Mouse (Mus musculus) E14TG2a.4 (cell line): ENCODE measurements around the gene Gm42878.

Experiments used
- H3K27me3 ChIP-seq: 2 replicates; pipeline ENCODE4 v1.6.1; 2014; ENCODE audit warnings: low read length, control low read depth; ENCODE audit not compliant: insufficient read depth
- H3K36me3 ChIP-seq: 2 replicates; pipeline ENCODE4 v1.6.1; 2014; ENCODE audit warnings: low read length, control low read depth; ENCODE audit not compliant: insufficient read depth
- H3K4me1 ChIP-seq: replicated peaks from 2 replicates; pipeline ENCODE4 v1.6.1; 2014; ENCODE audit warnings: low read depth, low read length, control low read depth
- H3K4me3 ChIP-seq: replicated peaks from 2 replicates; pipeline ENCODE4 v1.5.1; 2014; ENCODE audit warnings: mild to moderate bottlenecking, low read length
- H3K9me3 ChIP-seq: 2 replicates; pipeline ENCODE4 v1.6.1; 2014; ENCODE audit warnings: low read length, control low read depth
- CTCF ChIP-seq: conservative IDR thresholded peaks from 2 replicates; pipeline ENCODE4 v1.5.1; 2014; ENCODE audit warnings: low read length
- NANOG ChIP-seq: IDR thresholded peaks from 2 replicates; pipeline ENCODE4 v1.6.1; 2014; ENCODE audit warnings: borderline replicate concordance, low read length, mixed read lengths
- POU5F1 ChIP-seq: IDR thresholded peaks from 2 replicates; pipeline ENCODE4 v1.6.1; 2014; ENCODE audit warnings: low read length, borderline replicate concordance

Gm42878 gene

DNA sequence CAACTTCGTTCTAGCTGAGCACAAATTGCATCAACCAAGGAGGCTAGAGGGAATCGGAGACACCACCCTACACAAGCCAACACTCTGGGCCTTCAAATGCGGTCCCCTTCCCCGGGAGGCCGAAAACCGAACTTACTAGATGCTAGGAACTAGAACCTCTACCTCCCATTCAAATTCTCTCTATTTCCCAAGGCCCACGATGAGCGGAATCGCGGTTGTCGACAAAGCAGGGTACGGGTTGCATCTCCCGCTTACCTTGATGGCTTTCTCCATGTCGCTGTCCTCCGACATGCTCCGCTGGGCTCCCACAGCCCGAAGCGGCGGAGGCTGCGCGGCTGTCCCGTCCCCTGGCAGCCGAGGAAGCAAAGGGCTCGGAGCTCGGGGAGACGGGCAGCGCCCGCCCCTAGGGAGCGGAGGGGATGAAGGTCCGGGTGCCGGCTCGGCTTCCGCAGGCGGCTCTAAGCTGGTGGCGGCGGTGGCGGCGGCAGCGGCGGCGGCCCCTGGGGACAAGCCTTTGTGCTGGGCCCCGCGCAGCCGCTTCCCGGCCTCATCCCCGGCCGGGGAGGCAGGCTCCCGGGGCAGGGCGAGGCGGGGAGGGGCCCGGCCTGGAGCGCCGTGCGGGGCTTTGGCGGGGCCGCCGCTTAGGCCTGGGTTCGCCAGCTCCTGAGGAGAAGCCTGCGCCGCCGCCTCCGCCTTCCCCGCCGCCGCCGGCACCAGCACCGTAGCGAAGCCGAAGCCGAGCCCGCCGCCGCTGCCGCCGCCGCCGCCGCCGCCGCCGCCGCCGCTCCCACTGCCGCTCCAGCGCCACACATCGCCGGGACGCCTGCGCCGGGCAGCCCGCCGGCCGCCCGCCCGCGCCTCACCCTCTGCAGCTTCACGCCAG lies at the start of gene Gm42878, which contains the start of gene Adam1a:
TSS of gene Gm42878 (minus strand) at position 573 of the 883 bp plus-strand sequence.
TSS of gene Adam1a (minus strand) at position 573 of the 883 bp plus-strand sequence.
- H3K4me3 ChIP-seq = peak within 1 kb of the TSS; percentile 98
- peaks cover 17% of the 10 kb centered on the region for H3K36me3 ChIP-seq
- TF ChIP-seq CTCF (no peak), POU5F1 (no peak), NANOG (no peak)
- no peaks in the 10 kb centered on the region for H3K9me3 ChIP-seq
- H3K4me1 ChIP-seq = peaks cover 58% of the 10 kb centered on the region
- no peaks in the 10 kb centered on the region for H3K27me3 ChIP-seq

DNA sequence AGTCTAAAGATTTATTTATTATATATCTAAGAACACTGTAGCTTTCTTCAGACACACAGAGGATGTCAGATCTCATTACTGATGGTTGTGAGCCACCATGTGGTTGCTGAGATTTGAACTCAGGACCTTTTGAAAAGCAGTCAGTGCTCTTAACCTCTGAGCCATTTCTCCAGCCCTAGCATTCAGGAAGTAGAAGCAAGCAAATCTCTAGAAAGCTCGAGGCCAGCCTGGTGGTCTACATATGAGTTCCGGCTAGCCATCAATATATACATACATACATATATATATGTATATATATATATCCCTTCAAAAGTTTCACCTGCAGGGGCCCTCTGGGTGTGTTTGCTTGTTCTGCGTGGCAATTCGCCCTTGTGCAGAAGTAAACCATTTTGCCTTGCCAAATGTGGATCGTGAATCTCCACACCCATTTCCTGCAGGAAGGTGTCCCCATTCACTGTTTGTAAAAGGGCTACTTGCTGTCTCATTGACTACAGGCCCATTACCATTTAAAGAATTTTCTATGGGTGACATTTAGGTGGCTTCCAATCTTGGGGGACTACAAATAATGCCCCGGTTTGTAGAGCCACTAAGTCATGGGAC lies 49.5 kb upstream of the Gm42878 start:
- TF ChIP-seq POU5F1 (no peak), CTCF (no peak), NANOG (no peak)
- Histone ChIP-seq H3K9me3 (no peaks in the 10 kb centered on the region), H3K4me3 (no peak overlapping the region), H3K36me3 (peaks cover 23% of the 10 kb centered on the region), H3K27me3 (no peaks in the 10 kb centered on the region), H3K4me1 (peaks cover 77% of the 10 kb centered on the region)

DNA sequence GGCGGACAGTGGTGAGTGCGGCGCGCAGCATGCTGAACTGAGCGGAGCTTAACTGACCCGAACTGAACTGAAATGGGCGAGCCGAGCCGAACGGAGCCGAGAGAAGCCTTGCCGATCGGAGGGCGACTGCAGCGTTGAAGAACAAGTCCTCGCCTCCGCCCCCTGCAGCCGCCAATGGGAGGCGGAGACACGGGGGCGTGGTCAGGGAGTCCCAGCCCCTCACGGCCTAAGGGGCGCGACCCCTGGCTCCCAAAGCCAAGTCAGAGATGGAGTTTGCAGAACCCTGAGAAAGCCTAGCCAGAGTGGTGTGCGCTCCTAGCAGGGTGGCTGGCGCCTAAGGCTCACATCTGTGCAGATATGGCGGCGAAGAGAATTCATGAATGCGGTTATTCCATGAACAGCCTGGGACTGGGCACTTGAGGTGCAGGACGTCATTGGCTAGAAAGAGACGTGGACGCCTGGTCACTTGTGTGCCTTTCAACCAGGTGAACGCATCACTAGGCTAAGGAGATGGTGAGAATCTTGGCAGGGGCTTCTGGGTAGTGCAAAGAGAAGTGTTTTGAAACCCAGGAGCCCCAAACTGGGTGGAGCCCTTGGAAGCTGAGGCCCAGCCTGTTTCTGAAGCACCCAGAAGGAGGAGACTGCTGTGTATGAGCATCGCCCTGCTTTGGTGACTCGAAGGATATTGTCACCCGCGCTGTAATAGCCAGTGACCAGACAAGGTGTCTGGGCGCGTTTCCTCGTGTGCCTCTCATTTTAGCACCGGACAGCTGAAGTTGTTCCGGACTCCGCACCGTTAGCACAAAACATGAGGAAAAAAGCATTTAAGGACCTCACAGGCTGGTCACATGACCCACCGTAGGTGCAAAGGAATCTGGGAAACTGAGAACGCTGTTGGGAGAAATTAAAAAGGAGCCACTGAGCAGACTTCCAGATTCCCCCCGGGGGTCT lies 48.4 kb upstream of the Gm42878 start, which contains the start of gene Aldh2:
TSS of gene Aldh2 (minus strand) at position 374 of the 951 bp plus-strand sequence.
- TF ChIP-seq POU5F1 (no peak), NANOG (no peak), CTCF (no peak)
- H3K9me3 ChIP-seq = no peaks in the 10 kb centered on the region
- H3K4me3 ChIP-seq = peak within 1 kb of the TSS; percentile 89
- no peaks in the 10 kb centered on the region for H3K27me3 ChIP-seq
- H3K4me1 ChIP-seq = peaks cover 75% of the 10 kb centered on the region
- H3K36me3 ChIP-seq = peaks cover 31% of the 10 kb centered on the region

- peak overlapping the region; percentile 89 for H3K4me3 ChIP-seq
- H3K4me1 ChIP-seq = peaks cover 75% of the 10 kb centered on the region
- peaks cover 39% of the 10 kb centered on the region for H3K36me3 ChIP-seq
- TF ChIP-seq POU5F1 (no peak), CTCF (no peak), NANOG (no peak)
- no peaks in the 10 kb centered on the region for H3K27me3 ChIP-seq
- H3K9me3 ChIP-seq = no peaks in the 10 kb centered on the region
These were observed 47.6 kb upstream of the Gm42878 start for GRCm38 (mm10) chr5:121592816-121593407.

DNA sequence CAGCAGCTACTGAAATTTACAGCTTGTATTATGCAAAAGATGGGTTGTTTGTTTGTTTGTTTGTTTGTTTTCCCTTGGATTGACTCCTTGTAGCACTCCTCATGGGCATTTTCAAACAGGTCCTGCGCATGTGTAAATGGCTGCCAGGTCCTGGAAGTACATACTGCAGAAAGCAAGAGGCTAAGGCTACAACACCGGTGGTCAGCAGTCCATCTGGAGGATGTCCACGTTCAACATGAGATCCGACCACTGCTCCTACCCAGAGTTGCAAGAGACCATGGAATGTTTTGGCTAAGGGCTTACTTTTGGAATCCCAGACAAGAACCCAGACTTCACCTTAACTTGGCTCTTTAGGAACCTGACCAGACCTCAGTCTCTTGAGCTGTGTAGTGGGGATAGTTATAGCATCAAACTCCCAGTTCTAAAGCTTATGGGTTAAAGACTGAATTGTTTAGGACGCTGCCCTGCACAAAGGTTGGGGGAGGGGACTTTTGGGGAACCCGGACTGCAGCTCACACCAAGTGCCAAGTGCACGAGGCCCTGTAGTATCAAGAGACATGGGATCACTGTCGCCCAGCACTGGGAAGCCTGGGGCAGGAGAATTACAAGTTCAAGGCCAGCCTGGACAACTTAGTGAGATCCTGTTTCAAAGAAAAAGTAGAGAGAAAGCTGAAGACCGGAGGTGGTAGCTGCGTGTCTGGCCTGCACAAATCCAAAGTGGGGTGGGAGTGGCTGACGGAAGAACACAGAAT lies 47.0 kb upstream of the Gm42878 start:
- peak overlapping the region; percentile 89 for H3K4me3 ChIP-seq
- H3K4me1 ChIP-seq = peaks cover 75% of the 10 kb centered on the region
- TF ChIP-seq CTCF = no peak
- no peak for TF ChIP-seq NANOG
- TF ChIP-seq POU5F1 = no peak
- peaks cover 40% of the 10 kb centered on the region for H3K36me3 ChIP-seq
- H3K9me3 ChIP-seq = no peaks in the 10 kb centered on the region
- H3K27me3 ChIP-seq = no peaks in the 10 kb centered on the region

DNA sequence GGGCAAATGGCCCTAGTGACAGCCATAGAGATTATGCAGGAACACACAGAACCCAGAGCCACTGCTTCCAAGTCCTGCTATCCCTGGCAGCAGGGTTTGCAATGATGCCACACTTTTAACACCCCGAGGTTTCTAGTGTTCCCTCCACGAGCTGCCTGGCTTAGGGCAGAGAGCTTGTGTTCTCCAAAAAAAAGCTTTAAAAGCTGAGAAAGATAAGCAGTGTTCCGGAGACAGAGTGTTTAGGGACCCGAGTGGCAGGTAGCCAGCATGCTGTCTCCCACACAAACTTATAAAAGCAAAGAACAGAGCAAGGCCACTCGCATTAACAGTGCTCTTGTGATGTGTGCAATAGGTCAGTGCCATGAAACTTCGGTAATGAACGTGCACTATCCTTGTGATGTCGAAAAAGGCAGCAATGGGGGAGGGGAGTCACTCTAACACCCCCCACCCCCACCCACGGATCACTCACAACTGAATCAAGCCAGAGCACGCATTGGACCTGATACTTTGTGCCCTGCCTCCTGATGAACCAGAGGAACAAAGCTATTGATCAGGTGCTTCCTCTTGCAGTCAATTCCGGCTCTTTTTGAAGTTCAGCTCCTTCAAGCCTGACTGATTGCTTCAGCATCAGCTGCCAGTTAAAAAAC lies 46.3 kb upstream of the Gm42878 start:
- Histone ChIP-seq H3K27me3 (no peaks in the 10 kb centered on the region), H3K4me1 (peaks cover 81% of the 10 kb centered on the region), H3K4me3 (peak overlapping the region; percentile 89), H3K36me3 (peaks cover 40% of the 10 kb centered on the region), H3K9me3 (no peaks in the 10 kb centered on the region)
- TF ChIP-seq NANOG (no peak), CTCF (no peak), POU5F1 (no peak)

DNA sequence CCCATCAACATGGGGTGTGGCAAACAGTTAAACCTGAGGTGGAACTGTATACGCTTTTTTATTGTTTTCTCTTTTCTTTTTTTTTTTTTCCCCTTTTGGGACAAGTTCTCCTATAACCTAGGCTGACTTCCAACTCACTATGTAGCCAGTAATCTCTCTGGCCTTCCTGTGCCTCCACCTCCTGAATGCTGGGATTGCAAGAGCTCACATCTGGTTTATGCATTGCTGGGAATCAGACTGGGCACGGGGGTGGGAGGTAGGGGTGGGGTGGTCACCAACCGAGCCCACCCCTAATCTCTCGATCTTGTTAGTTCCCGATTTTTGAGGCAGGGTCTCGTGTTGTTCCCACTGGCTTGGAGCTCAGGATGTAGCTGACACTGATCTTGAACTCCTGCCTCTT lies 44.6 kb upstream of the Gm42878 start:
- H3K4me1 ChIP-seq = peaks cover 89% of the 10 kb centered on the region
- H3K27me3 ChIP-seq = no peaks in the 10 kb centered on the region
- H3K4me3 ChIP-seq = no peak overlapping the region
- TF ChIP-seq NANOG (no peak), POU5F1 (no peak), CTCF (no peak)
- H3K36me3 ChIP-seq = peaks cover 40% of the 10 kb centered on the region
- H3K9me3 ChIP-seq = no peaks in the 10 kb centered on the region
